Mouse (Mus musculus): ENCODE data around the gene Rbm17.
"Not testable (repeated sequence)": the region's sequence is repeated elsewhere in the genome, so short reads cannot be mapped to it uniquely, and the experiment has no call there.

GRCm38 (mm10) chr2:11606718-11607117 lies 2.8 kb upstream of the Rbm17 start:
- not testable (repeated sequence) for TF ChIP-seq CTCF (IDR thresholded peaks at IDR 0.05; ENCODE audit: low read depth, low read length); POLR2A (IDR thresholded peaks at IDR 0.05; ENCODE audit: extremely low read depth, insufficient read depth, low read length)
